Mouse (Mus musculus) MEL (cell line): Measurements from ENCODE around the gene Aaas.

Experiments
- CTCF ChIP-seq, 3 experiments: IDR thresholded peaks in 2 of 3; conservative IDR thresholded peaks in 1 of 3; 2 replicates each; pipeline ENCODE4 v1.5.1; 2011 to 2012; ENCODE audit warnings: low read length in 3 of 3, low read depth in 2 of 3, mild to moderate bottlenecking in 2 of 3, improper control_type of control experiment in 1 of 3, inconsistent platforms in 1 of 3, mixed read lengths in 1 of 3, moderate library complexity in 1 of 3; ENCODE audit not compliant: control insufficient read depth in 1 of 3, insufficient read depth in 1 of 3, poor library complexity in 1 of 3, severe bottlenecking in 1 of 3
- EP300 ChIP-seq, 2 experiments: IDR thresholded peaks; 2 replicates each; pipeline ENCODE4 v1.6.1; 2011; ENCODE audit warnings: improper control_type of control experiment in 2 of 2, low read length in 2 of 2, low read depth in 1 of 2, mild to moderate bottlenecking in 1 of 2
- ETS1 ChIP-seq: IDR thresholded peaks from 2 replicates; pipeline ENCODE4 v1.6.1; 2012; ENCODE audit warnings: low read depth, mild to moderate bottlenecking, inconsistent platforms, low read length, improper control_type of control experiment, moderate library complexity
- GATA1 ChIP-seq: IDR thresholded peaks from 2 replicates; pipeline ENCODE4 v1.6.1; 2011; ENCODE audit warnings: low read depth, low read length, improper control_type of control experiment
- POLR2A ChIP-seq, 2 experiments: IDR thresholded peaks; 2 replicates each; pipeline ENCODE4 v1.6.1; 2011 to 2012; ENCODE audit warnings: low read length in 2 of 2, mild to moderate bottlenecking in 2 of 2, control low read depth in 1 of 2, improper control_type of control experiment in 1 of 2, low read depth in 1 of 2, moderate library complexity in 1 of 2; ENCODE audit not compliant: control insufficient read depth in 1 of 2, insufficient read depth in 1 of 2, poor library complexity in 1 of 2

DNA sequence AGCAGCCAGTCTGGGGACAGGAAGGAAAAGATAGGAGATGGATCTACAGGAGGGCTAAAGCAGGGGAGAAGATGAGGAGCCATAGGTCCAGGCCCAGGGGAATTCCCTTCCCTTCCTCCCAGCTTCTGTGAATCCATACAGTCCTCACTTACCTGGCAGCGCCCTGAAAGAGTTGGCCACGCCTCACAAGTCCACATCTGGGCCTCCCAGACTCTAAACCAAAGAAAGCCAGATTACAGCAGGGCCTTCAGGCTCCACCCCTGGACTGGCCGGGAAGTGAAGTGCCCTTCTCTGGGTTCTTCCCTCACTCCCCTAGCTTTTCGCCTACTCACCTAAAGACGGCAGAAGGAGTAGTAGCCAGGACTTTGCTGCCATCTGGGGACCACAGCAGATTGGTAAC lies 11.0 kb downstream of the Aaas start:
- TF ChIP-seq ETS1 = no peak
- TF ChIP-seq CTCF (IDR thresholded peaks at IDR 0.05 in 2 of 3, conservative IDR thresholded peaks at IDR 0.05 in 1 of 3; ENCODE audit: control insufficient read depth in 1 of 3, insufficient read depth in 1 of 3, low read depth in 2 of 3, low read length in 3 of 3, poor library complexity in 1 of 3, severe bottlenecking in 1 of 3) = no peak
- TF ChIP-seq EP300 (IDR thresholded peaks at IDR 0.05; ENCODE audit: low read depth in 1 of 2, low read length in 2 of 2) = no peak
- TF ChIP-seq GATA1 = no peak
- 0 out of 4 replicates have a peak, but pooled peaks of 1 of the 2 experiments have one; percentile 13 for TF ChIP-seq POLR2A (IDR thresholded peaks at IDR 0.05; ENCODE audit: control insufficient read depth in 1 of 2, insufficient read depth in 1 of 2, low read depth in 1 of 2, low read length in 2 of 2, poor library complexity in 1 of 2)
